Mouse (Mus musculus): Measurements from ENCODE around the gene Gpr137.

DNA sequence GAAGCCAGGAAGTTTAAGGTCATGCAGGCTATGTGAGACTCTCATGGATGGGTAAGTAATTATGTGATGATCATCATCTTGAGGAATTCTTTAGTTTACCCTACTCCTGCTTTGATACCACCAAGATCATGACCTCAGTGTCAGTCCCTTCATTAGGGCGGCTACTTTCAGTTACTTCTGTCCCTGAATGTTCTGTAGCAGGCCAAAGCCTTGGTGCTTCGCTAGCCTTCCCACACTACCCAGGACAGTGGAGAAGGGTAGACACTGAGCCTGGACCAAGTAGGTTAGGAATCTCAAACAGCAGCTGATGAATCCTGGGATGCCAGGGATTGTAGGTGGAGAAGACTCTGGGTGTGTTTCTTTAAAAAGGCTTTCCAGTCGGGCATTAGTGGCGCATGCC, 39.2 kb upstream of the Gpr137 start:
- TF ChIP-seq CTCF (IDR thresholded peaks at IDR 0.05; ENCODE audit: borderline replicate concordance, insufficient read depth, low read depth, low read length) (no peak), POLR2A (IDR thresholded peaks at IDR 0.05; ENCODE audit: borderline replicate concordance, insufficient read depth, low read length) (no peak)

Data from cerebellum, adult 2 months (tissue).